8 mouse cellular contexts compared by ENCODE assay signal in the genomic region with DNA sequence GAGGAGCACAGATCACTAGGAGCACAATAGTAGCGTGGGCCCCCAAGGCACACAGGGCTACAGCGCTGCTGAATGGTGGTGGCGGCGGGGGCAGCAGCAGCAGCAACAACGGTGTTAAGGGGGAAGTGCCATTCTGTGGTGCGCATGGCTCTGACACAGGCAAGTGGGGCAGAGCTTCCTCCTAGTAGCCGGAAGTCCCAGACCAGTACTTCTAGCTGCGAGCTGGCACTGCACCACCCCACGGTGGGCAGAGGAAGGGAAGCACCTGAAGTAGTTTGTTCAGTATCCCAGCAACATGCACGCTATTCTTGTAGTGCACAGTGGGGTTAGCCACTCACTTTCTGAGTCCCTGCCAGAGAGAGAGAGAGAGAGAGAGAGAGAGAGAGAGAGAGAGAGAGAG. TPM values are rescaled to one million over a fixed set of nuclear protein-coding genes. Genes with fewer than 3 reads are reported as not detected.
A peak's percentile ranks its signal among the peaks of the same experiment; 100 is the strongest.
DNase-seq lines count a peak whose midpoint lies in the region; ATAC-seq lines count a peak whose summit lies in the region.

No protein-coding gene starts in this region.

- H3K27ac ChIP-seq in forebrain, embryonic 14.5 days (ENCODE audit: low read depth, low read length) = no peak overlapping the region
- H3K27ac ChIP-seq in intestine, embryonic 16.5 days (ENCODE audit: low read length) = no peak overlapping the region
- H3K27ac ChIP-seq in liver, embryonic 12.5 days = no peak overlapping the region

- H3K27me3 ChIP-seq in forebrain, embryonic 14.5 days (replicated peaks; ENCODE audit: control insufficient read depth, insufficient read depth, low read length) = no peaks in the 10 kb centered on the region
- H3K27me3 ChIP-seq in intestine, embryonic 16.5 days (replicated peaks; ENCODE audit: control insufficient read depth, insufficient read depth, low read length) = no peaks in the 10 kb centered on the region
- H3K27me3 ChIP-seq in liver, embryonic 12.5 days (replicated peaks) = no peaks in the 10 kb centered on the region

- WGBS in forebrain, embryonic 14.5 days = 32% methylated on average over 10 of the region's 10 CpGs
- 34% methylated on average over 10 of the region's 10 CpGs for WGBS in intestine, embryonic 16.5 days
- whole genome bisulfite sequencing in liver, embryonic 12.5 days (ENCODE audit: insufficient replicate concordance) = 21% methylated on average over 10 of the region's 10 CpGs

- ATAC-seq in CD4-positive, CD25-positive, alpha-beta regulatory T cell, adult 4 months = no peak
- ATAC-seq in forebrain, embryonic 14.5 days = 0 out of 2 replicates have a peak, but pooled peaks have one; percentile 20
- peak; percentile 60 for ATAC-seq in intestine, embryonic 16.5 days
- no peak for ATAC-seq in liver, embryonic 12.5 days
- peak; percentile 95 for ATAC-seq in monocyte, adult 5-6 weeks (replicated peaks; ENCODE audit: insufficient number of reproducible peaks, low FRiP score, low TSS enrichment, poor library complexity, severe bottlenecking)

- H3K4me3 ChIP-seq in forebrain, embryonic 14.5 days (ENCODE audit: low read depth, low read length) = no peak overlapping the region
- no peak overlapping the region for H3K4me3 ChIP-seq in intestine, embryonic 16.5 days (ENCODE audit: low read length)
- H3K4me3 ChIP-seq in liver, embryonic 12.5 days = no peak overlapping the region

- no peaks in the 10 kb centered on the region for H3K9me3 ChIP-seq in forebrain, embryonic 14.5 days (replicated peaks; ENCODE audit: control insufficient read depth, low read length)
- no peaks in the 10 kb centered on the region for H3K9me3 ChIP-seq in intestine, embryonic 16.5 days (ENCODE audit: control insufficient read depth, low read length)
- H3K9me3 ChIP-seq in liver, embryonic 12.5 days (replicated peaks) = no peaks in the 10 kb centered on the region

- H3K4me1 ChIP-seq in forebrain, embryonic 14.5 days (ENCODE audit: control insufficient read depth, insufficient read depth, low read length) = no peaks in the 10 kb centered on the region; the same call in 1 of the 2 replicates
- peaks cover 2% of the 10 kb centered on the region; the same call in 1 of the 2 replicates for H3K4me1 ChIP-seq in intestine, embryonic 16.5 days (ENCODE audit: control insufficient read depth, insufficient read depth, low read length)
- 0 out of 2 replicates have a peak, but pooled peaks cover 5% of the 10 kb centered on the region for H3K4me1 ChIP-seq in liver, embryonic 12.5 days

- peak; percentile 13 for DNase-seq in CD4-positive, CD25-positive, alpha-beta regulatory T cell, adult 2 months (ENCODE audit: low read depth, low spot score)
- DNase-seq in 416B (ENCODE audit: low read depth) = peak; percentile 41
- peak; percentile 22 for DNase-seq in forebrain, embryonic 14.5 days (ENCODE audit: low spot score)
- peak; percentile 34 for DNase-seq in thymus, postnatal 25 days

- H3K4me2 ChIP-seq in forebrain, embryonic 14.5 days (ENCODE audit: low read length) = 0 out of 2 replicates have a peak overlapping the region, but pooled peaks have one; percentile 16
- peak overlapping the region; percentile 30 for H3K4me2 ChIP-seq in intestine, embryonic 16.5 days (ENCODE audit: low read depth, low read length)
- H3K4me2 ChIP-seq in liver, embryonic 12.5 days = peak overlapping the region; percentile 32

- H3K36me3 ChIP-seq in forebrain, embryonic 14.5 days (ENCODE audit: control insufficient read depth, insufficient read depth, low read length) = no peaks in the 10 kb centered on the region
- H3K36me3 ChIP-seq in intestine, embryonic 16.5 days (ENCODE audit: control insufficient read depth, insufficient read depth, low read length) = no peaks in the 10 kb centered on the region
- no peaks in the 10 kb centered on the region for H3K36me3 ChIP-seq in liver, embryonic 12.5 days

- no peak overlapping the region for H3K9ac ChIP-seq in forebrain, embryonic 14.5 days (ENCODE audit: low read length)
- H3K9ac ChIP-seq in intestine, embryonic 16.5 days (ENCODE audit: low read depth, low read length) = no peak overlapping the region
- H3K9ac ChIP-seq in liver, embryonic 12.5 days = no peak overlapping the region

RNA-seq across cellular contexts. Expression of a gene that starts 10.5 kb away (rescaled TPM):
- under 1 TPM; 0.12 to 0.54 TPM for polyA plus RNA-seq in CD4-positive, CD25-positive, alpha-beta regulatory T cell, adult 4 months (2017; shearing (Covaris generic))
- polyA plus RNA-seq in forebrain, embryonic 14.5 days (2014; fragmentation: Nextera tagmentation; extraction: Ambion mirVana) = 29.1 and 37.3 TPM in 2 replicates
- polyA plus RNA-seq in intestine, embryonic 16.5 days (2015; fragmentation: Nextera tagmentation; extraction: Ambion mirVana) = 12.0 and 12.4 TPM in 2 replicates
- polyA plus RNA-seq in liver, embryonic 12.5 days (2016; fragmentation: Nextera tagmentation; extraction: Ambion mirVana) = 18.5 and 20.1 TPM in 2 replicates
- total RNA-seq in monocyte, adult 5-6 weeks (2017) = 0.29 to 1.3 TPM in 2 of 3 replicates, not detected in the other

RNA-seq across cellular contexts. Expression of a gene that starts 49.3 kb away (rescaled TPM):
- polyA plus RNA-seq in CD4-positive, CD25-positive, alpha-beta regulatory T cell, adult 4 months (2017; shearing (Covaris generic)) = 10 to 100 TPM; 68.1 to 74.0 TPM
- polyA plus RNA-seq in forebrain, embryonic 14.5 days (2014; fragmentation: Nextera tagmentation; extraction: Ambion mirVana) = 64.7 and 71.6 TPM in 2 replicates
- 32.6 and 33.2 TPM in 2 replicates for polyA plus RNA-seq in intestine, embryonic 16.5 days (2015; fragmentation: Nextera tagmentation; extraction: Ambion mirVana)
- 23.8 and 25.3 TPM in 2 replicates for polyA plus RNA-seq in liver, embryonic 12.5 days (2016; fragmentation: Nextera tagmentation; extraction: Ambion mirVana)
- 22.8 to 81.0 TPM (median 62.0 TPM) in 3 replicates for total RNA-seq in monocyte, adult 5-6 weeks (2017)

Comparison
In these comparisons a context has a peak if more than half of its experiments do, and no peak if none do; other contexts are left out.
1. ATAC-seq: peak in forebrain, embryonic 14.5 days (single experiment), intestine, embryonic 16.5 days (single experiment) and monocyte, adult 5-6 weeks (single experiment); none in CD4-positive, CD25-positive, alpha-beta regulatory T cell, adult 4 months (single experiment) and liver, embryonic 12.5 days (single experiment).
2. Peak in every context shown above with its lines, with median percentiles within 50 percentile points of each other: DNase-seq and H3K4me2 ChIP-seq.